Mouse (Mus musculus) heart, adult 2 months (tissue): ENCODE data around the gene Atrnl1. TPM values are rescaled to one million over a fixed set of nuclear protein-coding genes. Genes with fewer than 3 reads are reported as not detected.

Experiments
- DNase-seq, 2 experiments: peaks; one replicate each; pipeline ENCODE4 v3.0.0; 2021
- H3K27ac ChIP-seq: fragments of 200-600 bp; 2 replicates; pipeline ENCODE4 v1.8.1; 2022
- H3K27me3 ChIP-seq: fragments of 200-500 bp; 2 replicates; pipeline ENCODE4 v1.6.1; 2012; ENCODE audit warnings: mild to moderate bottlenecking, low read length, inconsistent platforms, mixed read lengths; ENCODE audit not compliant: control insufficient read depth, insufficient read depth
- H3K36me3 ChIP-seq: fragments of 200-500 bp; 2 replicates; pipeline ENCODE4 v1.6.1; 2012; ENCODE audit warnings: low read length, inconsistent platforms; ENCODE audit not compliant: control insufficient read depth, insufficient read depth
- H3K4me1 ChIP-seq: fragments of 200-500 bp; 2 replicates; pipeline ENCODE4 v1.6.1; 2011; ENCODE audit warnings: low read length; ENCODE audit not compliant: control insufficient read depth, insufficient read depth
- H3K4me3 ChIP-seq: fragments of 200-600 bp; 2 replicates; pipeline ENCODE4 v1.8.1; 2022
- H3K79me2 ChIP-seq: fragments of 200-500 bp; replicated peaks from 2 replicates; pipeline ENCODE4 v1.6.1; 2012; ENCODE audit warnings: mild to moderate bottlenecking, inconsistent platforms, low read length, moderate library complexity, mixed read lengths; ENCODE audit not compliant: control insufficient read depth, insufficient read depth
- H3K9ac ChIP-seq: fragments of 200-500 bp; 2 replicates; pipeline ENCODE4 v1.6.1; 2012; ENCODE audit warnings: low read depth, mild to moderate bottlenecking, control low read depth, inconsistent platforms, low read length, mixed read lengths
- CTCF ChIP-seq: fragments of 200-600 bp; IDR thresholded peaks from 2 replicates; pipeline ENCODE4 v1.8.1; 2022; ENCODE audit warnings: antibody characterized with exemption, mild to moderate bottlenecking, moderate library complexity
- EP300 ChIP-seq: fragments of 200-500 bp; IDR thresholded peaks from 2 replicates; pipeline ENCODE4 v1.6.1; 2011; ENCODE audit warnings: low read depth, low read length, control low read depth; ENCODE audit not compliant: insufficient read depth
- POLR2A ChIP-seq: fragments of 200-500 bp; IDR thresholded peaks from 2 replicates; pipeline ENCODE4 v1.6.1; 2011; ENCODE audit warnings: mild to moderate bottlenecking, low read depth, low read length, control low read depth; ENCODE audit not compliant: insufficient read depth
- WGBS: fragments of 180-500 bp; shearing (Covaris S2); methylation state at CpG from one replicate; pipeline ENCODE4 v1.1.7; 2018; 5-methylcytosine and 5-hydroxymethylcytosine counted together
- intact Hi-C: fragments of 180-260 bp; cut with DNase I; formaldehyde crosslinking; loops from one replicate; pipeline ENCODE4 v1.15.1; 2025
- polyA plus RNA-seq: library from polyadenylated mRNA; depleted of rRNA; stranded (reverse); fragments of >200 nt; gene quantifications from 2 replicates; pipeline ENCODE4 v1.2.3, GENCODE M21; 2012
- total RNA-seq, 2 experiments: library from RNA; stranded (reverse); gene quantifications; 2 replicates each; pipeline ENCODE4 v1.2.3; 2021

The Atrnl1 gene
- total and polyA plus RNA-seq, 3 experiments: 6.3 to 14.2 (median 13.4) TPM

GRCm38 (mm10) chr19:57961738-57962640, 351.2 kb downstream of the Atrnl1 start:
- no peak overlapping the region for H3K4me3 ChIP-seq
- intact Hi-C loops: no loop called here
- H3K79me2 ChIP-seq: no peaks in the 10 kb centered on the region
- no peak for DNase-seq
- H3K36me3 ChIP-seq: no peaks in the 10 kb centered on the region
- no peak for TF ChIP-seq POLR2A
- no peak for TF ChIP-seq EP300
- no peak for TF ChIP-seq CTCF
- no peak overlapping the region for H3K27ac ChIP-seq
- no peak overlapping the region for H3K9ac ChIP-seq
- WGBS: 88% methylated on average over 16 of the region's 16 CpGs
- H3K27me3 ChIP-seq: no peaks in the 10 kb centered on the region
- H3K4me1 ChIP-seq: no peaks in the 10 kb centered on the region

- DNase-seq: no peak
- H3K4me3 ChIP-seq: no peak overlapping the region
- no peak overlapping the region for H3K9ac ChIP-seq
- intact Hi-C loops: no loop called here
- H3K27me3 ChIP-seq: no peaks in the 10 kb centered on the region
- H3K79me2 ChIP-seq: no peaks in the 10 kb centered on the region
- 91% methylated on average over 6 of the region's 6 CpGs for WGBS
- H3K4me1 ChIP-seq: no peaks in the 10 kb centered on the region
- no peak for TF ChIP-seq POLR2A
- TF ChIP-seq CTCF: no peak
- H3K27ac ChIP-seq: no peak overlapping the region
- no peaks in the 10 kb centered on the region for H3K36me3 ChIP-seq
These were observed 353.0 kb downstream of the Atrnl1 start for GRCm38 (mm10) chr19:57963874-57964273.

DNA sequence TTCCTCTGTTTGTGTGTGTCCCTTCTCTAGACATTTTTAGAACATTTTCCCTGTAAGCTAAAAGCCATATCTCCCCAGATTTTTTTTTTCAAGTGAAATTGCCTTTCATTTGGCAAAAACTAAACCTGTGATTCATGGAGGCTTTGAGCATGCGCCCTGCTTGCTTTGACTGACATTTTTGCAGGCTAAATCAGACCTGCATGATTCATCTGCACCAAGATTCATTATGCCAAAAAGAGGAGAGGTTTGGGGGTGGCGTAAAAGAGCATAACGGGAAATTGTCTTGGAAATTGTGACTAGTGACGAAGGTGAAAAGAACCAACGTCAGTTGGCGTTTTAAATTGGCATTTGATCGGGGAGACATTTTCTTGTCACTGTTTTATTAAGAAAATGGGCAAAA, 358.9 kb downstream of the Atrnl1 start:
- no peak overlapping the region for H3K4me3 ChIP-seq
- TF ChIP-seq EP300: no peak
- no peak for TF ChIP-seq CTCF
- TF ChIP-seq POLR2A: no peak
- no peak overlapping the region for H3K27ac ChIP-seq
- no peaks in the 10 kb centered on the region for H3K79me2 ChIP-seq
- H3K27me3 ChIP-seq: no peaks in the 10 kb centered on the region
- no peaks in the 10 kb centered on the region for H3K4me1 ChIP-seq
- no peaks in the 10 kb centered on the region for H3K36me3 ChIP-seq
- no peak for DNase-seq
- 89% methylated on average over 7 of the region's 7 CpGs for WGBS
- no peak overlapping the region for H3K9ac ChIP-seq
- intact Hi-C loops: no loop called here

GRCm38 (mm10) chr19:57970342-57970895, 359.6 kb downstream of the Atrnl1 start:
- Histone ChIP-seq H3K27ac (no peak overlapping the region), H3K36me3 (no peaks in the 10 kb centered on the region), H3K79me2 (no peaks in the 10 kb centered on the region), H3K4me3 (no peak overlapping the region), H3K4me1 (no peaks in the 10 kb centered on the region), H3K27me3 (no peaks in the 10 kb centered on the region), H3K9ac (no peak overlapping the region)
- 67% methylated on average over 13 of the region's 13 CpGs for WGBS
- intact Hi-C loops: no loop called here
- TF ChIP-seq POLR2A (no peak), CTCF (0 out of 2 replicates have a peak, but pooled peaks have one; percentile 18), EP300 (no peak)
- no peak for DNase-seq

GRCm38 (mm10) chr19:57975201-57975600, 364.4 kb downstream of the Atrnl1 start:
- no peaks in the 10 kb centered on the region for H3K27me3 ChIP-seq
- intact Hi-C loops: no loop called here
- TF ChIP-seq POLR2A (no peak), CTCF (no peak), EP300 (no peak)
- H3K36me3 ChIP-seq: no peaks in the 10 kb centered on the region
- no peak overlapping the region for H3K4me3 ChIP-seq
- no peak overlapping the region for H3K27ac ChIP-seq
- DNase-seq: no peak
- H3K4me1 ChIP-seq: no peaks in the 10 kb centered on the region
- WGBS: 94% methylated on average over 6 of the region's 6 CpGs
- no peak overlapping the region for H3K9ac ChIP-seq
- H3K79me2 ChIP-seq: no peaks in the 10 kb centered on the region
